Mouse (Mus musculus): Measurements from ENCODE around the gene Gm9. TPM values are rescaled to one million over a fixed set of nuclear protein-coding genes. Genes with fewer than 3 reads are reported as not detected.
"Not testable (repeated sequence)": the region's sequence is repeated elsewhere in the genome, so short reads cannot be mapped to it uniquely, and the experiment has no call there.

Gm9 gene
- total RNA-seq (2014; rRNA removed; ENCODE audit: low replicate concordance) (not detected in 2 replicates), polyA plus RNA-seq (2015; fragmentation: Nextera tagmentation; extraction: Ambion mirVana) (not detected in 2 replicates)

- Histone ChIP-seq H3K9ac (replicated peaks; ENCODE audit: low read depth, low read length) (no peak within 1 kb of the TSS), H3K4me3 (ENCODE audit: low read depth, low read length) (no peak within 1 kb of the TSS), H3K36me3 (replicated peaks; ENCODE audit: control insufficient read depth, insufficient read depth, low read length) (no peaks in the 10 kb centered on the region), H3K9me3 (replicated peaks; ENCODE audit: control insufficient read depth, low read length) (no peaks in the 10 kb centered on the region), H3K27ac (ENCODE audit: low read depth) (no peak within 1 kb of the TSS), H3K27me3 (ENCODE audit: control insufficient read depth, insufficient read depth, low read length) (no peaks in the 10 kb centered on the region), H3K4me1 (ENCODE audit: control insufficient read depth, insufficient read depth) (no peaks in the 10 kb centered on the region), H3K4me2 (ENCODE audit: low read depth, low read length) (no peak within 1 kb of the TSS)
- 74% methylated on average over 10 of the region's 10 CpGs for WGBS
- ATAC-seq (ENCODE audit: insufficient read depth, low read depth) (no peak), DNase-seq (ENCODE audit: low spot score) (no peak)
- TF ChIP-seq CTCF (IDR thresholded peaks at IDR 0.05; ENCODE audit: low read depth) (no peak), EP300 (IDR thresholded peaks at IDR 0.05; ENCODE audit: low read depth) (no peak)
Measured at GRCm38 (mm10) chrX:37210941-37211340, at the start of gene Gm9. Gene Gm9 (minus strand): TSS chrX:37211041.

GRCm38 (mm10) chrX:37249619-37250018 lies 38.8 kb upstream of the Gm9 start, which contains the start of gene Rhox3a:
Gene Rhox3a (plus strand): TSS chrX:37249919.
- WGBS, result 75% methylated on average over 1 of the region's 3 CpGs

GRCm38 (mm10) chrX:37244676-37245075 lies 33.8 kb upstream of the Gm9 start, which contains the start of gene Rhox2a:
Gene Rhox2a (plus strand): TSS chrX:37244976.
- no CpG with 5 or more reads among the region's 9 CpGs for WGBS
- H3K4me3 ChIP-seq (ENCODE audit: low read depth, low read length); H3K9ac ChIP-seq (replicated peaks; ENCODE audit: low read depth, low read length); H3K27me3 ChIP-seq (ENCODE audit: control insufficient read depth, insufficient read depth, low read length); H3K4me2 ChIP-seq (ENCODE audit: low read depth, low read length); ATAC-seq (ENCODE audit: insufficient read depth, low read depth); H3K9me3 ChIP-seq (replicated peaks; ENCODE audit: control insufficient read depth, low read length); DNase-seq (ENCODE audit: low spot score); H3K36me3 ChIP-seq (replicated peaks; ENCODE audit: control insufficient read depth, insufficient read depth, low read length); H3K4me1 ChIP-seq (ENCODE audit: control insufficient read depth, insufficient read depth); H3K27ac ChIP-seq (ENCODE audit: low read depth): not testable (repeated sequence)

More at GRCm38 (mm10) chrX:37249619-37250018, 38.8 kb upstream of the Gm9 start, which contains the start of gene Rhox3a:
- not testable (repeated sequence) for H3K36me3 ChIP-seq (replicated peaks; ENCODE audit: control insufficient read depth, insufficient read depth, low read length); H3K9ac ChIP-seq (replicated peaks; ENCODE audit: low read depth, low read length); H3K4me3 ChIP-seq (ENCODE audit: low read depth, low read length); H3K9me3 ChIP-seq (replicated peaks; ENCODE audit: control insufficient read depth, low read length); DNase-seq (ENCODE audit: low spot score); H3K27me3 ChIP-seq (ENCODE audit: control insufficient read depth, insufficient read depth, low read length); H3K4me2 ChIP-seq (ENCODE audit: low read depth, low read length); ATAC-seq (ENCODE audit: insufficient read depth, low read depth); H3K27ac ChIP-seq (ENCODE audit: low read depth); H3K4me1 ChIP-seq (ENCODE audit: control insufficient read depth, insufficient read depth)

- DNase-seq (ENCODE audit: low spot score); H3K4me2 ChIP-seq (ENCODE audit: low read depth, low read length); H3K36me3 ChIP-seq (replicated peaks; ENCODE audit: control insufficient read depth, insufficient read depth, low read length); ATAC-seq (ENCODE audit: insufficient read depth, low read depth); H3K4me1 ChIP-seq (ENCODE audit: control insufficient read depth, insufficient read depth); H3K27ac ChIP-seq (ENCODE audit: low read depth); H3K9me3 ChIP-seq (replicated peaks; ENCODE audit: control insufficient read depth, low read length); H3K9ac ChIP-seq (replicated peaks; ENCODE audit: low read depth, low read length); H3K4me3 ChIP-seq (ENCODE audit: low read depth, low read length); H3K27me3 ChIP-seq (ENCODE audit: control insufficient read depth, insufficient read depth, low read length): not testable (repeated sequence)
- WGBS, result 69% methylated on average over 1 of the region's 1 CpGs
Measured at GRCm38 (mm10) chrX:37222158-37222557, 11.3 kb upstream of the Gm9 start, which contains the start of gene Rhox1. Gene Rhox1 (minus strand): TSS chrX:37222258.

- H3K4me3 ChIP-seq (ENCODE audit: low read depth, low read length), result no peak overlapping the region
- ATAC-seq (ENCODE audit: insufficient read depth, low read depth) (no peak), DNase-seq (ENCODE audit: low spot score) (no peak)
- WGBS, result 53% methylated on average over 8 of the region's 8 CpGs
- no peak overlapping the region for H3K27ac ChIP-seq (ENCODE audit: low read depth)
- H3K4me2 ChIP-seq (ENCODE audit: low read depth, low read length), result no peak overlapping the region
- H3K9ac ChIP-seq (replicated peaks; ENCODE audit: low read depth, low read length), result no peak overlapping the region
- TF ChIP-seq CTCF (IDR thresholded peaks at IDR 0.05; ENCODE audit: low read depth) (no peak), EP300 (IDR thresholded peaks at IDR 0.05; ENCODE audit: low read depth) (no peak)
- H3K4me1 ChIP-seq (ENCODE audit: control insufficient read depth, insufficient read depth), result no peaks in the 10 kb centered on the region
- H3K36me3 ChIP-seq (replicated peaks; ENCODE audit: control insufficient read depth, insufficient read depth, low read length), result no peaks in the 10 kb centered on the region
- no peaks in the 10 kb centered on the region for H3K27me3 ChIP-seq (ENCODE audit: control insufficient read depth, insufficient read depth, low read length)
- H3K9me3 ChIP-seq (replicated peaks; ENCODE audit: control insufficient read depth, low read length), result no peaks in the 10 kb centered on the region
Measured at GRCm38 (mm10) chrX:37198676-37199075, 12.2 kb downstream of the Gm9 start.

- 25% methylated on average over 28 of the region's 28 CpGs for WGBS
- H3K4me3 ChIP-seq (ENCODE audit: low read depth, low read length), result peak overlapping the region; percentile 73
- H3K9ac ChIP-seq (replicated peaks; ENCODE audit: low read depth, low read length), result peak overlapping the region; percentile 65
- H3K27me3 ChIP-seq (ENCODE audit: control insufficient read depth, insufficient read depth, low read length), result no peaks in the 10 kb centered on the region
- H3K36me3 ChIP-seq (replicated peaks; ENCODE audit: control insufficient read depth, insufficient read depth, low read length), result no peaks in the 10 kb centered on the region
- H3K9me3 ChIP-seq (replicated peaks; ENCODE audit: control insufficient read depth, low read length), result no peaks in the 10 kb centered on the region
- TF ChIP-seq CTCF (IDR thresholded peaks at IDR 0.05; ENCODE audit: low read depth), result no peak
- TF ChIP-seq EP300 (IDR thresholded peaks at IDR 0.05; ENCODE audit: low read depth), result no peak
- H3K27ac ChIP-seq (ENCODE audit: low read depth), result no peak overlapping the region
- H3K4me2 ChIP-seq (ENCODE audit: low read depth, low read length), result peak overlapping the region; percentile 80
- DNase-seq (ENCODE audit: low spot score), result no peak
- H3K4me1 ChIP-seq (ENCODE audit: control insufficient read depth, insufficient read depth), result no peaks in the 10 kb centered on the region
- ATAC-seq (ENCODE audit: insufficient read depth, low read depth), result 0 out of 2 replicates have a peak, but pooled peaks have one; percentile 19
Measured at GRCm38 (mm10) chrX:37191744-37192379, 19.0 kb downstream of the Gm9 start.
